Mouse (Mus musculus): Measurements from ENCODE around the gene Eif2b4. TPM values are rescaled to one million over a fixed set of nuclear protein-coding genes. Genes with fewer than 3 reads are reported as not detected.
A peak's percentile ranks its signal among the peaks of the same experiment; 100 is the strongest.

Gene Eif2b4
- polyA plus RNA-seq, 1 experiment from 2014 or later: 93.2 TPM

- H3K9me3 ChIP-seq (ENCODE audit: control insufficient read depth, low read length): no peaks in the 10 kb centered on the region
- H3K27me3 ChIP-seq (replicated peaks; ENCODE audit: control insufficient read depth, insufficient read depth, low read length): no peaks in the 10 kb centered on the region
- WGBS: 34% methylated on average over 4 of the region's 4 CpGs
- H3K36me3 ChIP-seq (ENCODE audit: control insufficient read depth, insufficient read depth, low read length): peaks cover 16% of the 10 kb centered on the region
- H3K9ac ChIP-seq (ENCODE audit: low read depth, low read length): no peak overlapping the region
- peak; percentile 66 for ATAC-seq (replicated peaks; ENCODE audit: low FRiP score)
- H3K4me2 ChIP-seq: no peak overlapping the region
- no peak overlapping the region for H3K4me3 ChIP-seq (ENCODE audit: low read depth, low read length)
- peaks cover 6% of the 10 kb centered on the region; the same call in 1 of the 2 replicates for H3K4me1 ChIP-seq (replicated peaks; ENCODE audit: control insufficient read depth, insufficient read depth, low read length)
- H3K27ac ChIP-seq (ENCODE audit: low read depth, low read length): peak overlapping the region; percentile 41; the same call in 1 of the 2 replicates
- no peak for DNase-seq (ENCODE audit: low spot score)
Measured at GRCm38 (mm10) chr5:31183678-31184077, 9.6 kb downstream of the Eif2b4 start.

- Histone ChIP-seq H3K27ac (ENCODE audit: low read depth, low read length) (no peak overlapping the region), H3K4me1 (replicated peaks; ENCODE audit: control insufficient read depth, insufficient read depth, low read length) (peaks cover 6% of the 10 kb centered on the region; the same call in 1 of the 2 replicates), H3K9ac (ENCODE audit: low read depth, low read length) (no peak overlapping the region), H3K4me2 (peak overlapping the region; percentile 91), H3K36me3 (ENCODE audit: control insufficient read depth, insufficient read depth, low read length) (no peaks in the 10 kb centered on the region), H3K4me3 (ENCODE audit: low read depth, low read length) (no peak overlapping the region), H3K27me3 (replicated peaks; ENCODE audit: control insufficient read depth, insufficient read depth, low read length) (no peaks in the 10 kb centered on the region), H3K9me3 (ENCODE audit: control insufficient read depth, low read length) (no peaks in the 10 kb centered on the region)
- no peak for DNase-seq (ENCODE audit: low spot score)
- no peak for ATAC-seq (replicated peaks; ENCODE audit: low FRiP score)
- WGBS: 92% methylated on average over 9 of the region's 9 CpGs
Measured at GRCm38 (mm10) chr5:31181183-31181770, 12.0 kb downstream of the Eif2b4 start.

- H3K9ac ChIP-seq (ENCODE audit: low read depth, low read length): peak within 1 kb of the TSS; percentile 95
- peak; percentile 90 for ATAC-seq (replicated peaks; ENCODE audit: low FRiP score)
- H3K27ac ChIP-seq (ENCODE audit: low read depth, low read length): peak within 1 kb of the TSS; percentile 99
- H3K4me3 ChIP-seq (ENCODE audit: low read depth, low read length): peak within 1 kb of the TSS; percentile 96
- peaks cover 6% of the 10 kb centered on the region; the same call in 1 of the 2 replicates for H3K4me1 ChIP-seq (replicated peaks; ENCODE audit: control insufficient read depth, insufficient read depth, low read length)
- under 1% methylated on average over 59 of the region's 59 CpGs for WGBS
- no peaks in the 10 kb centered on the region for H3K9me3 ChIP-seq (ENCODE audit: control insufficient read depth, low read length)
- peak within 1 kb of the TSS; percentile 91 for H3K4me2 ChIP-seq
- peak; percentile 97 for DNase-seq (ENCODE audit: low spot score)
- H3K36me3 ChIP-seq (ENCODE audit: control insufficient read depth, insufficient read depth, low read length): no peaks in the 10 kb centered on the region
- H3K27me3 ChIP-seq (replicated peaks; ENCODE audit: control insufficient read depth, insufficient read depth, low read length): no peaks in the 10 kb centered on the region
Measured at GRCm38 (mm10) chr5:31179766-31180630, 13.2 kb downstream of the Eif2b4 start, which contains the start of the genes Gm29609 and Gtf3c2. Gene Gm29609 (minus strand): TSS chr5:31179911. Gene Gtf3c2 (minus strand): TSS chr5:31180144.

GRCm38 (mm10) chr5:31179301-31179765, 13.9 kb downstream of the Eif2b4 start:
- no peaks in the 10 kb centered on the region for H3K9me3 ChIP-seq (ENCODE audit: control insufficient read depth, low read length)
- H3K4me2 ChIP-seq: peak overlapping the region; percentile 91
- ATAC-seq (replicated peaks; ENCODE audit: low FRiP score) (peak; percentile 67), DNase-seq (ENCODE audit: low spot score) (no peak)
- peak overlapping the region; percentile 95 for H3K9ac ChIP-seq (ENCODE audit: low read depth, low read length)
- H3K4me1 ChIP-seq (replicated peaks; ENCODE audit: control insufficient read depth, insufficient read depth, low read length): peaks cover 6% of the 10 kb centered on the region; the same call in 1 of the 2 replicates
- peak overlapping the region; percentile 99 for H3K27ac ChIP-seq (ENCODE audit: low read depth, low read length)
- H3K4me3 ChIP-seq (ENCODE audit: low read depth, low read length): peak overlapping the region; percentile 96
- under 1% methylated on average over 25 of the region's 25 CpGs for WGBS
- no peaks in the 10 kb centered on the region for H3K27me3 ChIP-seq (replicated peaks; ENCODE audit: control insufficient read depth, insufficient read depth, low read length)
- no peaks in the 10 kb centered on the region; the same call in 1 of the 2 replicates for H3K36me3 ChIP-seq (ENCODE audit: control insufficient read depth, insufficient read depth, low read length)

- H3K9me3 ChIP-seq (ENCODE audit: control insufficient read depth, low read length): no peaks in the 10 kb centered on the region
- H3K36me3 ChIP-seq (ENCODE audit: control insufficient read depth, insufficient read depth, low read length): peaks cover 70% of the 10 kb centered on the region
- no peak overlapping the region for H3K4me3 ChIP-seq (ENCODE audit: low read depth, low read length)
- no peaks in the 10 kb centered on the region for H3K27me3 ChIP-seq (replicated peaks; ENCODE audit: control insufficient read depth, insufficient read depth, low read length)
- H3K4me1 ChIP-seq (replicated peaks; ENCODE audit: control insufficient read depth, insufficient read depth, low read length): no peaks in the 10 kb centered on the region
- H3K27ac ChIP-seq (ENCODE audit: low read depth, low read length): no peak overlapping the region
- WGBS: 91% methylated on average over 4 of the region's 4 CpGs
- no peak overlapping the region for H3K4me2 ChIP-seq
- ATAC-seq (replicated peaks; ENCODE audit: low FRiP score): no peak
- no peak for DNase-seq (ENCODE audit: low spot score)
- H3K9ac ChIP-seq (ENCODE audit: low read depth, low read length): no peak overlapping the region
Measured at GRCm38 (mm10) chr5:31168630-31169029, 24.6 kb downstream of the Eif2b4 start.

GRCm38 (mm10) chr5:31164878-31165277, 28.4 kb downstream of the Eif2b4 start:
- H3K27ac ChIP-seq (ENCODE audit: low read depth, low read length): no peak overlapping the region
- no peaks in the 10 kb centered on the region for H3K9me3 ChIP-seq (ENCODE audit: control insufficient read depth, low read length)
- no peaks in the 10 kb centered on the region for H3K27me3 ChIP-seq (replicated peaks; ENCODE audit: control insufficient read depth, insufficient read depth, low read length)
- no peak overlapping the region; the same call in 1 of the 2 replicates for H3K4me2 ChIP-seq
- WGBS: 58% methylated on average over 1 of the region's 1 CpGs
- H3K4me3 ChIP-seq (ENCODE audit: low read depth, low read length): no peak overlapping the region
- DNase-seq (ENCODE audit: low spot score): no peak
- no peak overlapping the region for H3K9ac ChIP-seq (ENCODE audit: low read depth, low read length)
- peak; percentile 82 for ATAC-seq (replicated peaks; ENCODE audit: low FRiP score)
- peaks cover 60% of the 10 kb centered on the region for H3K36me3 ChIP-seq (ENCODE audit: control insufficient read depth, insufficient read depth, low read length)
- no peaks in the 10 kb centered on the region for H3K4me1 ChIP-seq (replicated peaks; ENCODE audit: control insufficient read depth, insufficient read depth, low read length)

- Histone ChIP-seq H3K4me3 (ENCODE audit: low read depth, low read length) (no peak overlapping the region), H3K36me3 (ENCODE audit: control insufficient read depth, insufficient read depth, low read length) (peaks cover 59% of the 10 kb centered on the region), H3K9ac (ENCODE audit: low read depth, low read length) (no peak overlapping the region), H3K27me3 (replicated peaks; ENCODE audit: control insufficient read depth, insufficient read depth, low read length) (no peaks in the 10 kb centered on the region), H3K4me1 (replicated peaks; ENCODE audit: control insufficient read depth, insufficient read depth, low read length) (no peaks in the 10 kb centered on the region), H3K4me2 (no peak overlapping the region), H3K27ac (ENCODE audit: low read depth, low read length) (no peak overlapping the region), H3K9me3 (ENCODE audit: control insufficient read depth, low read length) (no peaks in the 10 kb centered on the region)
- DNase-seq (ENCODE audit: low spot score) (no peak), ATAC-seq (replicated peaks; ENCODE audit: low FRiP score) (peak; percentile 69)
Measured at GRCm38 (mm10) chr5:31162462-31162861, 30.8 kb downstream of the Eif2b4 start.

- ATAC-seq (replicated peaks; ENCODE audit: low FRiP score): peak; percentile 92
- Histone ChIP-seq H3K4me3 (ENCODE audit: low read depth, low read length) (peak within 1 kb of the TSS; percentile 69), H3K4me2 (peak within 1 kb of the TSS; percentile 89), H3K9me3 (ENCODE audit: control insufficient read depth, low read length) (no peaks in the 10 kb centered on the region), H3K36me3 (ENCODE audit: control insufficient read depth, insufficient read depth, low read length) (peaks cover 21% of the 10 kb centered on the region), H3K27me3 (replicated peaks; ENCODE audit: control insufficient read depth, insufficient read depth, low read length) (no peaks in the 10 kb centered on the region), H3K9ac (ENCODE audit: low read depth, low read length) (peak within 1 kb of the TSS; percentile 67), H3K4me1 (replicated peaks; ENCODE audit: control insufficient read depth, insufficient read depth, low read length) (peaks cover 3% of the 10 kb centered on the region), H3K27ac (ENCODE audit: low read depth, low read length) (no peak within 1 kb of the TSS; the same call in 1 of the 2 replicates)
- DNase-seq (ENCODE audit: low spot score): peak; percentile 81
- under 1% methylated on average over 19 of the region's 19 CpGs for WGBS
Measured at GRCm38 (mm10) chr5:31154152-31154553, 39.1 kb downstream of the Eif2b4 start, which contains the start of gene Mpv17. Gene Mpv17 (minus strand): TSS chr5:31154251.

All from liver, embryonic 11.5 days (tissue).